Mouse (Mus musculus) midbrain, embryonic 12.5 days (tissue): ENCODE measurements around the gene Arhgef26. TPM values are rescaled to one million over a fixed set of nuclear protein-coding genes. Genes with fewer than 3 reads are reported as not detected.

Experiments used
- ATAC-seq: fragments of 200-750 bp; cut with Nextera tagmentation; 2 replicates; pipeline ENCODE4 v1.8.0; 2017; ENCODE audit warnings: low read depth, moderate TSS enrichment, moderate library complexity; ENCODE audit not compliant: low FRiP score
- H3K27ac ChIP-seq: fragments of 300-500 bp; sonication (generic); replicated peaks from 2 replicates; pipeline ENCODE4 v1.5.1; 2016; ENCODE audit warnings: mild to moderate bottlenecking
- H3K27me3 ChIP-seq: fragments of 300-500 bp; sonication (generic); 2 replicates; pipeline ENCODE4 v1.6.1; 2016; ENCODE audit warnings: mild to moderate bottlenecking
- H3K36me3 ChIP-seq: fragments of 300-500 bp; sonication (generic); 2 replicates; pipeline ENCODE4 v1.6.1; 2016
- H3K4me1 ChIP-seq: fragments of 300-500 bp; sonication (generic); 2 replicates; pipeline ENCODE4 v1.6.1; 2016
- H3K4me2 ChIP-seq: fragments of 300-500 bp; sonication (generic); replicated peaks from 2 replicates; pipeline ENCODE4 v1.6.1; 2016; ENCODE audit warnings: mild to moderate bottlenecking, moderate library complexity
- H3K4me3 ChIP-seq: fragments of 300-500 bp; sonication (generic); 2 replicates; pipeline ENCODE4 v1.5.1; 2016; ENCODE audit warnings: mild to moderate bottlenecking
- H3K9ac ChIP-seq: fragments of 300-500 bp; sonication (generic); replicated peaks from 2 replicates; pipeline ENCODE4 v1.6.1; 2016; ENCODE audit warnings: mild to moderate bottlenecking, moderate library complexity
- H3K9me3 ChIP-seq: fragments of 300-500 bp; sonication (generic); 2 replicates; pipeline ENCODE4 v1.6.1; 2016; ENCODE audit warnings: mild to moderate bottlenecking
- WGBS: fragments of 180-500 bp; shearing (Covaris S2); methylation state at CpG from one replicate; pipeline ENCODE4 v1.1.7; 2016; 5-methylcytosine and 5-hydroxymethylcytosine counted together
- polyA plus RNA-seq: library from polyadenylated mRNA; unstranded; fragments of >200 nt; fragmentation: Nextera tagmentation; extraction: Ambion mirVana; gene quantifications from 2 replicates; pipeline ENCODE4 v1.2.1, GENCODE M21; 2016

Gene Arhgef26
- 6.4 and 7.9 TPM in 2 replicates for polyA plus RNA-seq

GRCm38 (mm10) chr3:62338044-62338443, at the start of gene Arhgef26:
Arhgef26 (plus strand) TSS chr3:62338344.
- Histone ChIP-seq H3K4me1 (peaks cover 13% of the 10 kb centered on the region; the same call in 1 of the 2 replicates), H3K9ac (peak within 1 kb of the TSS; percentile 75), H3K36me3 (no peaks in the 10 kb centered on the region), H3K9me3 (no peaks in the 10 kb centered on the region), H3K4me3 (peak within 1 kb of the TSS; percentile 81), H3K4me2 (peak within 1 kb of the TSS; percentile 82), H3K27ac (no peak within 1 kb of the TSS), H3K27me3 (peaks cover 30% of the 10 kb centered on the region)
- 81% methylated on average over 3 of the region's 3 CpGs for WGBS
- ATAC-seq: no peak

DNA sequence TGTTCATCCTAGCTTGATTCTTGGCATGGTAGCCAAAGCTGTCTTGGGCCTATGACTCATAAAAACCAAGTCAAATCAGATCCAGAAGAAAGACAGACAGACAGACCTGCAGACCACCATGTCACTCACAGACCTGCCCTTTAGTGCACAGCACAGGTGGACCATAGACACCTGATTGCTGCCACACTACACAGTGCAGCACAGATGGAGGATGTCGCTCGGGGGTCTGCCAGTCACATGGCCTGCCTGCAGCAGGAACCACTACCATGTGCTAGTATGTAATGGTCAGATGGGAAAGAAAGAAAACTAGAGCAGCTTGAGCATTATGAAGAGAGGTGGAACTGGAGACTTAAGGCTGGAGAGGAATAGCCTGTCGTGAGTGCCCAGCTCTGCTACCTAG, 27.7 kb upstream of the Arhgef26 start:
- Histone ChIP-seq H3K27ac (no peak overlapping the region), H3K36me3 (no peaks in the 10 kb centered on the region), H3K27me3 (no peaks in the 10 kb centered on the region), H3K9me3 (no peaks in the 10 kb centered on the region), H3K9ac (no peak overlapping the region), H3K4me1 (no peaks in the 10 kb centered on the region), H3K4me2 (no peak overlapping the region), H3K4me3 (no peak overlapping the region)
- no peak for ATAC-seq
- 82% methylated on average over 3 of the region's 3 CpGs for WGBS

DNA sequence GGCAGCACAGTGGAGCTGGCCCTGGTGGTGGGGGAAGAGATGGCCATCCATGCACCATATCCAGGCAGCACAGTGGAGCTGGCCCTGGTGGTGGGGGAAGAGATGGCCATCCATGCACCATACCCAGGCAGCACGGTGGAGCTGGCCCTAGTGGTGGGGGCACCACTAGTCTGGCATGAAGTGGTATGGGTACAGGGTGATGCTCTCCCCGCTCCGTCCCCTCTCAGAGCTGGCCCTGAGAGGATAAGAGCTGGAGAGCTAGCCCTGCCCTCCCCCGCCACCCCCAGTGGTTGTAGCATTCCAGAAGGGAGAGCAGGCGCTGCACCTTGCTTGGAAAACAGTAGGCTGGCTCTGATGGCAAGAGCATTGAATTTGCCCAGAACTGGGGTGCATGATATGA, 26.9 kb upstream of the Arhgef26 start:
- Histone ChIP-seq H3K27me3 (no peaks in the 10 kb centered on the region), H3K9me3 (no peaks in the 10 kb centered on the region), H3K4me2 (no peak overlapping the region), H3K27ac (no peak overlapping the region), H3K4me3 (no peak overlapping the region), H3K4me1 (no peaks in the 10 kb centered on the region), H3K36me3 (no peaks in the 10 kb centered on the region), H3K9ac (no peak overlapping the region)
- 98% methylated on average over 5 of the region's 5 CpGs for WGBS
- peak; percentile 58 for ATAC-seq

- H3K4me1 ChIP-seq: no peaks in the 10 kb centered on the region
- 83% methylated on average over 1 of the region's 1 CpGs for WGBS
- no peak for ATAC-seq
- H3K9me3 ChIP-seq: no peaks in the 10 kb centered on the region
- no peaks in the 10 kb centered on the region for H3K36me3 ChIP-seq
- H3K27ac ChIP-seq: no peak overlapping the region
- no peaks in the 10 kb centered on the region for H3K27me3 ChIP-seq
- no peak overlapping the region for H3K4me2 ChIP-seq
- no peak overlapping the region for H3K4me3 ChIP-seq
- H3K9ac ChIP-seq: no peak overlapping the region
These were observed 13.4 kb upstream of the Arhgef26 start for GRCm38 (mm10) chr3:62324708-62325107.

DNA sequence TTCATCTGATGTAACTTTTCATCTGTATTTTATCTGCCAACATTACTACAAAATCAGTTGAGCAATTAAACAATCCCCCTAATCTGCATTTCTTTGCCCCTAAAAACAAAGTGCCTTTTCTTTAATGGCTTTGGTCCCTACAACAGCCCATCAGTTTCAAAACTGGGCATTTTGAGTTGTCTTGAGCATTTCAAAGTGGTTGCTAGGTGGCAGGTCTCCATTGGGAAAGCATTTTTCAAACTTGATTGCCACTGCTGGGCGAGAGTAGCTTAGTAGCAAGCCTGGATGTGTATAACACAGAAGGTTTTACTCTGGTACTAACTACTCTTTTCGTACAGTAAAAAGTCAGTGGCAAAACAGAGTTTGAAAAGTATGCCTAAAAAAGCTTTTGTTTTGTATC, 10.2 kb upstream of the Arhgef26 start:
- Histone ChIP-seq H3K4me1 (no peaks in the 10 kb centered on the region), H3K27me3 (no peaks in the 10 kb centered on the region), H3K9ac (no peak overlapping the region), H3K27ac (no peak overlapping the region), H3K4me2 (no peak overlapping the region), H3K36me3 (no peaks in the 10 kb centered on the region), H3K4me3 (no peak overlapping the region), H3K9me3 (no peaks in the 10 kb centered on the region)
- WGBS: 49% methylated on average over 2 of the region's 2 CpGs
- ATAC-seq: no peak

GRCm38 (mm10) chr3:62338461-62338853, 313 bp downstream of the Arhgef26 start:
- H3K36me3 ChIP-seq: no peaks in the 10 kb centered on the region
- 2% methylated on average over 17 of the region's 17 CpGs for WGBS
- peaks cover 30% of the 10 kb centered on the region for H3K27me3 ChIP-seq
- peak overlapping the region; percentile 82 for H3K4me2 ChIP-seq
- no peaks in the 10 kb centered on the region for H3K9me3 ChIP-seq
- no peak for ATAC-seq
- H3K4me3 ChIP-seq: peak overlapping the region; percentile 81
- H3K4me1 ChIP-seq: peaks cover 13% of the 10 kb centered on the region; the same call in 1 of the 2 replicates
- H3K27ac ChIP-seq: no peak overlapping the region
- peak overlapping the region; percentile 75 for H3K9ac ChIP-seq

DNA sequence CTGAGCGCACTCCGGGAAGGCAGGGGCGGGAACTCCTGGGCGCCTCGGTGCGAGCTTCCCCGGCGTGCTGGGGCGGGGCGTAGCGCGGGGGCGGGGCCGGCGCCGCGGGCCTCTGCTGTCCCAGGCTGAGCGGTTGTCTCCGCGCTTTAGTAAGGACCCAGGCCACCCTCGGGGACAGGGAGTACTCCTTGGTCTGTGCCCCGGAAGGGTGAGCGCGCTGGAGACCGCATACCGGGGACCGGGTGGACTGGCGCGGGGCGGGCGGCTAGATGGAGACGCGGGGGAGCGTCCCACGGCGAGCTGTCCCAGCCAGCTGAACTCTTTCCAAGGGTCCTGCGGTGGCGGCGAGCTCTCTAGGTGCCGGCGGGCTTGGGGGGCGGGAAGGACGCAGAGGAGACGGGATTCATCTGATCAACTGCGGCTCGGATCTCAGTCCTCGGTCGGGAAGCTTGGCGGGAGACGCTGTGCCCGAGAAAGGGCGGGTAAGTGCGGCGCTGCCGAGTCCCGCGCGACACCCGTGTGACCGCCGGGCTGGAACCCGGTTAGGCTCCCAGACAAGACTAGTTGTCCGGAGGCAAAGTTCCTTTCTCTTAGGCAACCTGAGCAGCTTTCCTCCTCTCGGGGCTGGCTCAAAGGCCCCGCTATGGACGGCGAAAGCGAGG, 841 bp downstream of the Arhgef26 start:
- peak overlapping the region; percentile 81 for H3K4me3 ChIP-seq
- ATAC-seq: peak; percentile 95
- no peaks in the 10 kb centered on the region for H3K36me3 ChIP-seq
- under 1% methylated on average over 59 of the region's 68 CpGs for WGBS
- peak overlapping the region; percentile 82 for H3K4me2 ChIP-seq
- H3K9ac ChIP-seq: peak overlapping the region; percentile 75
- H3K4me1 ChIP-seq: peaks cover 13% of the 10 kb centered on the region; the same call in 1 of the 2 replicates
- H3K27ac ChIP-seq: no peak overlapping the region
- no peaks in the 10 kb centered on the region for H3K9me3 ChIP-seq
- peaks cover 30% of the 10 kb centered on the region for H3K27me3 ChIP-seq

DNA sequence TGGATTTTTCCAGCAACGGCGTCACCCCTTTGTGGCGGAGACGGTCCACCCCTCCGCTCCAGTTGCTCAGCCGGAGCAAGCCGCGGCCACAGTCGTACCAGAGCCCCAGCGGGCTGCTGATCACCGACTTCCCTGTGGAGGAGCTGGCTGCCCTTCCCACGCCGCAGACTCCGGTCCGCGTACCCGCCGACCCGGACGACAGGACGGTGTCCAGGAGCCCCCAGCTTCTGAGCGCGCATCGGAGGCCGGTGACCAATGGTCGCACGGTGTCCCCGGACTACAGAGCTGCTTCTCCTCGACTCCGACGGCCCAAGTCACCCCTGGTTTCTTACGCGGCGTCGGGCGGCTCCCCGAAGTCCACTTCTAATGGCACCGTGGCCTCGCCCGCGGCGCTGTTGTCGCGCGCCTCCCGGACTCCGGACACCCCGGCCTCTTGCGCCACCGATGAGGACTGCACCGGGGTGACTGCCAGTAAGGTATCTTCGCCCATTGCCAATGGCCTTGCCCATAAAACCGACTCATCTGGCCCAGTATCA, 1.4 kb downstream of the Arhgef26 start:
- H3K4me3 ChIP-seq: peak overlapping the region; percentile 81
- H3K4me1 ChIP-seq: peaks cover 13% of the 10 kb centered on the region; the same call in 1 of the 2 replicates
- H3K9me3 ChIP-seq: no peaks in the 10 kb centered on the region
- WGBS: under 1% methylated on average over 53 of the region's 53 CpGs
- no peak overlapping the region for H3K27ac ChIP-seq
- H3K36me3 ChIP-seq: no peaks in the 10 kb centered on the region
- peak overlapping the region; percentile 82 for H3K4me2 ChIP-seq
- peak overlapping the region; percentile 75 for H3K9ac ChIP-seq
- H3K27me3 ChIP-seq: peaks cover 30% of the 10 kb centered on the region
- ATAC-seq: peak; percentile 64

- no peak overlapping the region for H3K27ac ChIP-seq
- no peaks in the 10 kb centered on the region for H3K9me3 ChIP-seq
- H3K4me2 ChIP-seq: peak overlapping the region; percentile 82
- peaks cover 13% of the 10 kb centered on the region; the same call in 1 of the 2 replicates for H3K4me1 ChIP-seq
- peaks cover 30% of the 10 kb centered on the region for H3K27me3 ChIP-seq
- 4% methylated on average over 16 of the region's 16 CpGs for WGBS
- H3K36me3 ChIP-seq: no peaks in the 10 kb centered on the region
- H3K4me3 ChIP-seq: peak overlapping the region; percentile 81
- ATAC-seq: no peak
- peak overlapping the region; percentile 75; the same call in 1 of the 2 replicates for H3K9ac ChIP-seq
These were observed 2.1 kb downstream of the Arhgef26 start for GRCm38 (mm10) chr3:62340154-62340760.

DNA sequence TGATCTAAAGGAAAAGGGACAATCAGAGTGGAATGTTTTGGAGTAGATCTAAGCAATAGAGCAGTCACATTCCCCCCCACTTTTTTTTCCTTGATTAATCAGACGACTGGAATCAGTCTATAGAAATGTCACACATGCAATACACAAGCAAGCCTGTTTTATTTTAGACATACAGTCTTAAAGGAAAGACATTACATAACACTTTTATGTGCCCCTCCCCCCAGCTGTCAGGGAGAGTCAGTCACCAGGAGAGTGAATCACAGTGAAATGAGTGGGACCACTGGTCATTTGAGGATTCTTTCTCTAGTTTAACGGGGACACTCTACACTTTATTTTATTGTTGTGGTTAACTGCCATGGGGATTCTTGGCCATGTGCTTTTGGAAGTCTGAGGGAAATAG, 2.7 kb downstream of the Arhgef26 start:
- peak overlapping the region; percentile 82 for H3K4me2 ChIP-seq
- H3K9ac ChIP-seq: no peak overlapping the region
- peak overlapping the region; percentile 81; the same call in 1 of the 2 replicates for H3K4me3 ChIP-seq
- H3K27ac ChIP-seq: no peak overlapping the region
- peaks cover 13% of the 10 kb centered on the region; the same call in 1 of the 2 replicates for H3K4me1 ChIP-seq
- peaks cover 30% of the 10 kb centered on the region for H3K27me3 ChIP-seq
- WGBS: 17% methylated on average over 2 of the region's 2 CpGs
- no peak for ATAC-seq
- no peaks in the 10 kb centered on the region for H3K36me3 ChIP-seq
- H3K9me3 ChIP-seq: no peaks in the 10 kb centered on the region

GRCm38 (mm10) chr3:62341496-62342205, 3.5 kb downstream of the Arhgef26 start:
- Histone ChIP-seq H3K4me2 (0 out of 2 replicates have a peak overlapping the region, but pooled peaks have one; percentile 13), H3K4me3 (no peak overlapping the region), H3K4me1 (peaks cover 13% of the 10 kb centered on the region; the same call in 1 of the 2 replicates), H3K27ac (no peak overlapping the region), H3K9me3 (no peaks in the 10 kb centered on the region), H3K27me3 (peaks cover 30% of the 10 kb centered on the region), H3K36me3 (no peaks in the 10 kb centered on the region), H3K9ac (no peak overlapping the region)
- 14% methylated on average over 3 of the region's 3 CpGs for WGBS
- no peak for ATAC-seq
